Mouse (Mus musculus): ENCODE measurements around the gene Cdhr3. TPM values are rescaled to one million over a fixed set of nuclear protein-coding genes. Genes with fewer than 3 reads are reported as not detected.
A peak's percentile ranks its signal among the peaks of the same experiment; 100 is the strongest.
"Not testable (repeated sequence)": the region's sequence is repeated elsewhere in the genome, so short reads cannot be mapped to it uniquely, and the experiment has no call there.

Cdhr3 gene
- polyA plus RNA-seq, 2 experiments, result 0.32 to 1.5 TPM

DNA sequence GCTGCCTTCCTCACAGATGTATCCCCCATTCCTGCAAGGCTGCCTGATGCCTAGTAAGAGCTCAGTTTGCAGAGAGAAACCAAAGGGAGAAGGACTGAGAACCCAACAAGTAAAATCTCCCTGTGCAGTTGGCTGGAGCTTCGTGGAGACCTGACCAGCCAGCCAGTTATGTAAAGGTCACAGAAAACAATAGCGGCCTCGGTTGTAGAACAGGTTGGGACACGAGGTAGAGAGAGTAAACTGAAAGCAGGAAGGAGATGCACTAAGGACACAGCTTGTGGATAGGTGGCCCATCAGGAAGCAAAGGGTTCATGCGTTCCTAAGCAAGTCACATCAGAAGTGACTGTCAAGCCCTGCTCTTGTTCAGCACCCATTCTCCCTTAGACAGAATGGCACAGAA lies 86.8 kb downstream of the Cdhr3 start:
- Histone ChIP-seq H3K9me3 (ENCODE audit: control insufficient read depth, low read length) (no peaks in the 10 kb centered on the region), H3K4me2 (replicated peaks; ENCODE audit: low read depth, low read length, severe bottlenecking) (no peak overlapping the region), H3K36me3 (ENCODE audit: control insufficient read depth, insufficient read depth, low read length) (no peaks in the 10 kb centered on the region), H3K27ac (replicated peaks; ENCODE audit: low read depth, low read length) (no peak overlapping the region), H3K4me1 (ENCODE audit: control insufficient read depth, insufficient read depth, low read length) (peaks cover 12% of the 10 kb centered on the region), H3K4me3 (replicated peaks; ENCODE audit: low read length) (no peak overlapping the region), H3K27me3 (ENCODE audit: control insufficient read depth, insufficient read depth, low read length) (no peaks in the 10 kb centered on the region), H3K9ac (ENCODE audit: low read depth, low read length, severe bottlenecking) (no peak overlapping the region)
- ATAC-seq (ENCODE audit: low FRiP score, low read depth), result no peak
- 83% methylated on average over 5 of the region's 5 CpGs for whole genome bisulfite sequencing
- no peak for DNase-seq (ENCODE audit: low spot score)
- TF ChIP-seq POLR2A (IDR thresholded peaks at IDR 0.05; ENCODE audit: borderline replicate concordance, extremely low read depth, insufficient read depth, insufficient read length), result no peak

DNA sequence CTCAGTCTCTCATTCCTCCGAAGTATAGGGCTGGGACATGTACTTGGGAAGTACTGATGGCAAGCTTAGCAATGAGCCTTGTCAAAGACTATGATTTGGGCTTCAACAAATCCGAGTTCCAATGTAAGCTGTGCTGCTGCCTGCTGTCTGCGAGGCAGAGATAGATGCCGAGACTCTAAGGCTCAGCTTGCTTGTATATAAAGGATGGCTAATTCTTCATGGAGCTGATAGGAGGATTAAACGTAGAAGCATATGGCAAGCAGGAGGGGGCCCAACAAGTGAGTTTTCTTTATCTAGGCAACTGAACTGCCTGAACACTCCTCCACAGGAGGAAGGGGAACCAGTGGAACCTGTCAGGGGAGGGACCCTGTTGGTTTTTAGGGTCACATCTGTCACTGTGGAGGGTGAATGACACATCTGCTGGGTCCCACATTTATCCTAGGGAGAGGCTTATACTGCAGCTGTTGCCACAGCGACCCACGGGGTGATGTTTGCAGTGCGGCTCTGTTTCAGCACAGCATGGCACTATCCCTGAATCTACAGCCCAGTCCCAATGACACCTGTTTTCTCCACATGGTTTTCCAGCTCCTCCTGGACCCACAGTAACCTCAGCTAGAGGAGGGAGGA lies 89.2 kb downstream of the Cdhr3 start:
- Histone ChIP-seq H3K27me3 (ENCODE audit: control insufficient read depth, insufficient read depth, low read length) (no peaks in the 10 kb centered on the region), H3K36me3 (ENCODE audit: control insufficient read depth, insufficient read depth, low read length) (no peaks in the 10 kb centered on the region), H3K4me1 (ENCODE audit: control insufficient read depth, insufficient read depth, low read length) (peaks cover 2% of the 10 kb centered on the region; the same call in 1 of the 2 replicates), H3K4me2 (replicated peaks; ENCODE audit: low read depth, low read length, severe bottlenecking) (no peak overlapping the region), H3K4me3 (replicated peaks; ENCODE audit: low read length) (no peak overlapping the region), H3K27ac (replicated peaks; ENCODE audit: low read depth, low read length) (no peak overlapping the region), H3K9me3 (ENCODE audit: control insufficient read depth, low read length) (no peaks in the 10 kb centered on the region), H3K9ac (ENCODE audit: low read depth, low read length, severe bottlenecking) (no peak overlapping the region)
- WGBS, result 75% methylated on average over 8 of the region's 8 CpGs
- TF ChIP-seq POLR2A (IDR thresholded peaks at IDR 0.05; ENCODE audit: borderline replicate concordance, extremely low read depth, insufficient read depth, insufficient read length), result no peak
- peak; percentile 69 for ATAC-seq (ENCODE audit: low FRiP score, low read depth)
- no peak for DNase-seq (ENCODE audit: low spot score)

GRCm38 (mm10) chr12:33000402-33000801 lies 92.3 kb downstream of the Cdhr3 start:
- Histone ChIP-seq H3K9ac (ENCODE audit: low read depth, low read length, severe bottlenecking) (no peak overlapping the region), H3K9me3 (ENCODE audit: control insufficient read depth, low read length) (no peaks in the 10 kb centered on the region), H3K4me1 (ENCODE audit: control insufficient read depth, insufficient read depth, low read length) (no peaks in the 10 kb centered on the region), H3K36me3 (ENCODE audit: control insufficient read depth, insufficient read depth, low read length) (no peaks in the 10 kb centered on the region), H3K4me3 (replicated peaks; ENCODE audit: low read length) (no peak overlapping the region), H3K4me2 (replicated peaks; ENCODE audit: low read depth, low read length, severe bottlenecking) (no peak overlapping the region), H3K27me3 (ENCODE audit: control insufficient read depth, insufficient read depth, low read length) (no peaks in the 10 kb centered on the region), H3K27ac (replicated peaks; ENCODE audit: low read depth, low read length) (no peak overlapping the region)
- WGBS, result 64% methylated on average over 4 of the region's 4 CpGs
- no peak for DNase-seq (ENCODE audit: low spot score)
- no peak for TF ChIP-seq POLR2A (IDR thresholded peaks at IDR 0.05; ENCODE audit: borderline replicate concordance, extremely low read depth, insufficient read depth, insufficient read length)
- ATAC-seq (ENCODE audit: low FRiP score, low read depth), result no peak

DNA sequence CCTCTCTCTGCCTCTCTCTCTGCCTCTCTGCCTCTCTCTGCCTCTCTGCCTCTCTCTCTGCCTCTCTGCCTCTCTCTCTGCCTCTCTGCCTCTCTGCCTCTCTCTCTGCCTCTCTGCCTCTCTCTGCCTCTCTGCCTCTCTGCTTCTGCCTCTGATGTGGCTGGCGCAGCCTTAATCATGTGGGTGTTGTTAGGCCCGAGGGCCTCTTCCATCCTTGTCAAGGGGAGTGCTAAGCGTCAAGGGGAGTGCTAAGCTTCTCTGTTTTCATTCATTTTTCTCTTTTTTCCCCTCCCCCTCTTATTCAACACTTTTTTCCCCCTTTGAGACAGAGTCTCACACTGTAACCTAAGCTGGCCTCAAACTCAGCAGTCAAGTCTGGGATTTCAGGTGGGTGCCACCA lies 92.9 kb downstream of the Cdhr3 start:
- H3K4me3 ChIP-seq (replicated peaks; ENCODE audit: low read length); H3K9ac ChIP-seq (ENCODE audit: low read depth, low read length, severe bottlenecking); H3K36me3 ChIP-seq (ENCODE audit: control insufficient read depth, insufficient read depth, low read length); DNase-seq (ENCODE audit: low spot score); H3K9me3 ChIP-seq (ENCODE audit: control insufficient read depth, low read length); H3K27ac ChIP-seq (replicated peaks; ENCODE audit: low read depth, low read length); H3K4me2 ChIP-seq (replicated peaks; ENCODE audit: low read depth, low read length, severe bottlenecking); H3K4me1 ChIP-seq (ENCODE audit: control insufficient read depth, insufficient read depth, low read length); H3K27me3 ChIP-seq (ENCODE audit: control insufficient read depth, insufficient read depth, low read length); ATAC-seq (ENCODE audit: low FRiP score, low read depth): not testable (repeated sequence)
- WGBS, result 21% methylated on average over 3 of the region's 3 CpGs

DNA sequence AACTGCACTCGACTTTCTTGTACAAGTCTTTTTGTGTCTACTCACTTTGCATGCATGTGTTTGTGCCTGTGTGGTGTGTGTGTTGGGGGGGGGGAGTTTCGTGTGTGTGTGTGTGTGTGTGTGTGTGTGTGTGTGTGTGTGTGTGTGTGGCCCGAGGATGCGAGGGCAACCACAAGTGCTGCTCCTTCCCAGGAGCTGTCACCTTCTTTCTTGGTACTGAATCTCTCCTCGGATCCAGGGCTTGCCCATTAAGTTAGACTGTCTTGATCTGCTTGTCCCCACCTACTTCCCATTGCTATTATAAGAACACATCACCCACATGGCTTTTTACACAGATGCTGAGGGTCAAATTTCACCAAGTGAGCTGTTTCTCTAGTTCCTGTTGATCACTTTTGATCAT lies 93.9 kb downstream of the Cdhr3 start:
- DNase-seq (ENCODE audit: low spot score), result no peak
- H3K27ac ChIP-seq (replicated peaks; ENCODE audit: low read depth, low read length), result no peak overlapping the region
- no peaks in the 10 kb centered on the region for H3K36me3 ChIP-seq (ENCODE audit: control insufficient read depth, insufficient read depth, low read length)
- no peak for ATAC-seq (ENCODE audit: low FRiP score, low read depth)
- H3K9ac ChIP-seq (ENCODE audit: low read depth, low read length, severe bottlenecking), result no peak overlapping the region
- no peaks in the 10 kb centered on the region for H3K27me3 ChIP-seq (ENCODE audit: control insufficient read depth, insufficient read depth, low read length)
- no peaks in the 10 kb centered on the region for H3K9me3 ChIP-seq (ENCODE audit: control insufficient read depth, low read length)
- TF ChIP-seq POLR2A (IDR thresholded peaks at IDR 0.05; ENCODE audit: borderline replicate concordance, extremely low read depth, insufficient read depth, insufficient read length), result no peak
- 45% methylated on average over 5 of the region's 5 CpGs for WGBS
- no peak overlapping the region for H3K4me2 ChIP-seq (replicated peaks; ENCODE audit: low read depth, low read length, severe bottlenecking)
- H3K4me1 ChIP-seq (ENCODE audit: control insufficient read depth, insufficient read depth, low read length), result 0 out of 2 replicates have a peak, but pooled peaks cover 3% of the 10 kb centered on the region
- no peak overlapping the region for H3K4me3 ChIP-seq (replicated peaks; ENCODE audit: low read length)
